In the genomic region with DNA sequence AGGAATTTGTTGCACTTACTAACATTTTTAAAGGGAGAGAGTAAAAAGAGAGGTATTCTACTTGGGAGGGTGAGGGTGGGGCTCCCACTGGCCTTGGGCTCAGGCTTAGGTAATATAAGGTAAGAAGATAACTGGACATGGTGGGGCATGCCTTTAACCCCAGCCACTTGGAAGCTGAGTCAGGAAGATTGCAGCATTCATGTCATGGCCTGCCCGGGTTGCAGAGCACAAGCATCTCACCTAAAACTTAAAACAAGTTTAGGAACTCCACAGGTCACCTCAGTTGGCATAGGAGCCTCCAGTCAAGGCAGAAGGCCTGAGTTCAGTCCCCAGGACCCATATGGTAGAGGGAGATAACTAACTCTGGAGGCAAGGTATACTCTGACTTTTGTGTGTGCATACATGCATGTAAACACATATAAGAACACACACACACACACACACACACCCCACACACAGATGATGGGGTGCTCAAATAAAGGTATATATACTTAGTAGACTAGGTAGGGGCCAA, we compare ENCODE assay signal across 15 mouse cellular contexts. TPM values are rescaled to one million over a fixed set of nuclear protein-coding genes. Genes with fewer than 3 reads are reported as not detected.
DNase-seq lines count a peak whose midpoint lies in the region; ATAC-seq and TF ChIP-seq lines count a peak whose summit lies in the region.
"Had no signal": no experiment of that assay in that cellular context is flagged by ENCODE, and none has a peak within 500 bp of the region (broad histone marks: within the 10 kb centered on the region; RNA-seq: fewer than 3 reads in every experiment).

No protein-coding gene starts in this region.

- no peak for TF ChIP-seq CTCF in liver, postnatal 0 days (IDR thresholded peaks at IDR 0.05; ENCODE audit: low read depth)
- no peak for TF ChIP-seq CTCF in hindbrain, postnatal 0 days (IDR thresholded peaks at IDR 0.05; ENCODE audit: low read depth)

- H3K27ac ChIP-seq in liver, postnatal 0 days (ENCODE audit: low read depth), result no peak overlapping the region
- no peak overlapping the region for H3K27ac ChIP-seq in forebrain, embryonic 15.5 days (replicated peaks)
- no peak overlapping the region for H3K27ac ChIP-seq in hindbrain, postnatal 0 days
- no peak overlapping the region for H3K27ac ChIP-seq in neural tube, embryonic 14.5 days (ENCODE audit: low read depth, low read length)
- H3K27ac ChIP-seq: liver, embryonic 12.5 days had no signal

- H3K36me3 ChIP-seq in liver, postnatal 0 days (replicated peaks; ENCODE audit: insufficient read depth, low read length), result no peaks in the 10 kb centered on the region
- no peaks in the 10 kb centered on the region for H3K36me3 ChIP-seq in forebrain, embryonic 15.5 days
- H3K36me3 ChIP-seq in hindbrain, postnatal 0 days (ENCODE audit: insufficient read depth, low read length), result no peaks in the 10 kb centered on the region
- no peaks in the 10 kb centered on the region for H3K36me3 ChIP-seq in neural tube, embryonic 14.5 days (ENCODE audit: control insufficient read depth, insufficient read depth, low read length)
- H3K36me3 ChIP-seq: heart, embryonic 12.5 days; liver, embryonic 12.5 days had no signal

- peaks cover 9% of the 10 kb centered on the region; the same call in 1 of the 2 replicates for H3K27me3 ChIP-seq in liver, postnatal 0 days (ENCODE audit: insufficient read depth, low read length)
- H3K27me3 ChIP-seq in forebrain, embryonic 15.5 days, result no peaks in the 10 kb centered on the region
- no peaks in the 10 kb centered on the region for H3K27me3 ChIP-seq in hindbrain, postnatal 0 days (ENCODE audit: insufficient read depth, low read length)
- H3K27me3 ChIP-seq in neural tube, embryonic 14.5 days (ENCODE audit: control insufficient read depth, insufficient read depth, low read length), result 0 out of 2 replicates have a peak, but pooled peaks cover 2% of the 10 kb centered on the region
- H3K27me3 ChIP-seq: heart, embryonic 12.5 days had no signal

- no peak overlapping the region for H3K4me3 ChIP-seq in liver, postnatal 0 days (ENCODE audit: low read depth, low read length)
- H3K4me3 ChIP-seq in forebrain, embryonic 15.5 days, result no peak overlapping the region
- H3K4me3 ChIP-seq in hindbrain, postnatal 0 days (ENCODE audit: low read length), result no peak overlapping the region
- H3K4me3 ChIP-seq in neural tube, embryonic 14.5 days (ENCODE audit: low read depth, low read length), result peak overlapping the region; percentile 8; the same call in 1 of the 2 replicates
- H3K4me3 ChIP-seq: heart, embryonic 12.5 days; liver, embryonic 12.5 days had no signal

- no peak overlapping the region for H3K4me2 ChIP-seq in liver, postnatal 0 days (ENCODE audit: low read depth, low read length)
- 0 out of 2 replicates have a peak overlapping the region, but pooled peaks have one; percentile 16 for H3K4me2 ChIP-seq in forebrain, embryonic 15.5 days (replicated peaks)
- peak overlapping the region; percentile 16 for H3K4me2 ChIP-seq in hindbrain, postnatal 0 days (ENCODE audit: low read depth, low read length)
- H3K4me2 ChIP-seq in neural tube, embryonic 14.5 days (ENCODE audit: low read depth, low read length), result peak overlapping the region; percentile 19
- H3K4me2 ChIP-seq: heart, embryonic 12.5 days had no signal

- no peak for TF ChIP-seq EP300 in liver, postnatal 0 days (IDR thresholded peaks at IDR 0.05; ENCODE audit: low read depth)

- 67% methylated on average over 1 of the region's 1 CpGs for WGBS in liver, postnatal 0 days (ENCODE audit: insufficient replicate concordance)
- 90% methylated on average over 1 of the region's 1 CpGs for WGBS in forebrain, embryonic 15.5 days
- 80% methylated on average over 1 of the region's 1 CpGs for WGBS in hindbrain, postnatal 0 days
- WGBS in neural tube, embryonic 14.5 days, result 63% methylated on average over 1 of the region's 1 CpGs

- H3K9me3 ChIP-seq in liver, postnatal 0 days (ENCODE audit: low read length), result no peaks in the 10 kb centered on the region
- H3K9me3 ChIP-seq in forebrain, embryonic 15.5 days, result no peaks in the 10 kb centered on the region
- no peaks in the 10 kb centered on the region for H3K9me3 ChIP-seq in hindbrain, postnatal 0 days (ENCODE audit: low read length)
- no peaks in the 10 kb centered on the region for H3K9me3 ChIP-seq in neural tube, embryonic 14.5 days (ENCODE audit: control insufficient read depth, low read length)
- H3K9me3 ChIP-seq: heart, embryonic 12.5 days; liver, embryonic 12.5 days had no signal

- ATAC-seq in liver, postnatal 0 days, result no peak
- no peak for ATAC-seq in forebrain, embryonic 15.5 days (replicated peaks)
- no peak for ATAC-seq in hindbrain, postnatal 0 days
- ATAC-seq in neural tube, embryonic 14.5 days (ENCODE audit: low read depth), result no peak
- ATAC-seq: liver, embryonic 12.5 days had no signal

- H3K9ac ChIP-seq in liver, postnatal 0 days (replicated peaks), result no peak overlapping the region
- H3K9ac ChIP-seq in forebrain, embryonic 15.5 days (replicated peaks), result no peak overlapping the region
- H3K9ac ChIP-seq in hindbrain, postnatal 0 days (replicated peaks; ENCODE audit: low read length), result no peak overlapping the region
- H3K9ac ChIP-seq in neural tube, embryonic 14.5 days (replicated peaks; ENCODE audit: low read depth, low read length), result no peak overlapping the region
- H3K9ac ChIP-seq: heart, embryonic 12.5 days; liver, embryonic 12.5 days had no signal

- peaks cover 10% of the 10 kb centered on the region for H3K4me1 ChIP-seq in liver, postnatal 0 days (ENCODE audit: insufficient read depth)
- H3K4me1 ChIP-seq in forebrain, embryonic 15.5 days, result peaks cover 20% of the 10 kb centered on the region
- H3K4me1 ChIP-seq in hindbrain, postnatal 0 days (ENCODE audit: insufficient read depth, low read length), result no peaks in the 10 kb centered on the region
- peaks cover 7% of the 10 kb centered on the region; the same call in 1 of the 2 replicates for H3K4me1 ChIP-seq in neural tube, embryonic 14.5 days (ENCODE audit: control insufficient read depth, insufficient read depth, low read length)

- DNase-seq in liver, postnatal 0 days, result peak; percentile 7
- DNase-seq in liver, result no peak
- DNase-seq in hindbrain, postnatal 0 days (ENCODE audit: low spot score), result no peak
- DNase-seq in frontal cortex, postnatal 10 days (ENCODE audit: low spot score in 2 of 2), result no peak
- DNase-seq in right cerebral cortex, postnatal 14 days, result no peak
- no peak for DNase-seq in thymus, postnatal 4 days
- DNase-seq: cerebellum, postnatal 25 days; gastrocnemius, postnatal 10 days; kidney, adult 2 months; kidney, postnatal 36 days; thymus, postnatal 36 days had no signal

RNA-seq across cellular contexts. Expression of a gene that starts 2.5 kb away (rescaled TPM):
- 1.0 and 1.2 TPM in 2 replicates for polyA plus RNA-seq in liver, postnatal 0 days (2015; fragmentation: Nextera tagmentation; extraction: Ambion mirVana)
- polyA plus RNA-seq in forebrain, embryonic 15.5 days (2015; fragmentation: Nextera tagmentation; extraction: Ambion mirVana), result 27.2 and 33.4 TPM in 2 replicates
- 19.8 and 34.5 TPM in 2 replicates for total RNA-seq in hindbrain, postnatal 0 days (2014; rRNA removed)
- 26.4 and 27.7 TPM in 2 replicates for polyA plus RNA-seq in hindbrain, postnatal 0 days (2015; fragmentation: Nextera tagmentation; extraction: Ambion mirVana)
- polyA plus RNA-seq in neural tube, embryonic 14.5 days (2014; fragmentation: Nextera tagmentation; extraction: Ambion mirVana), result 73.4 and 93.0 TPM in 2 replicates

RNA-seq across cellular contexts. Expression of a gene that starts 8.9 kb away (rescaled TPM):
- polyA plus RNA-seq in liver, postnatal 0 days (2015; fragmentation: Nextera tagmentation; extraction: Ambion mirVana), result 2.9 and 3.7 TPM in 2 replicates
- 10.4 and 11.3 TPM in 2 replicates for polyA plus RNA-seq in forebrain, embryonic 15.5 days (2015; fragmentation: Nextera tagmentation; extraction: Ambion mirVana)
- total RNA-seq in hindbrain, postnatal 0 days (2014; rRNA removed), result 16.9 and 17.1 TPM in 2 replicates
- 3.5 TPM in 2 replicates for polyA plus RNA-seq in hindbrain, postnatal 0 days (2015; fragmentation: Nextera tagmentation; extraction: Ambion mirVana)
- 14.7 and 15.9 TPM in 2 replicates for polyA plus RNA-seq in neural tube, embryonic 14.5 days (2014; fragmentation: Nextera tagmentation; extraction: Ambion mirVana)

Comparison
In these comparisons a context has a peak if more than half of its experiments do, and no peak if none do; other contexts are left out.
1. RNA of a gene that starts 2.5 kb away (polyA plus RNA-seq): 73.4 to 93.0 TPM in neural tube, embryonic 14.5 days, 27.2 to 33.4 TPM in forebrain, embryonic 15.5 days and 26.4 to 27.7 TPM in hindbrain, postnatal 0 days; 1.0 to 1.2 TPM in liver, postnatal 0 days; every median in the first group is over 10 times any median in the second.